Mouse (Mus musculus): Measurements from ENCODE around the gene Mpg. TPM values are rescaled to one million over a fixed set of nuclear protein-coding genes. Genes with fewer than 3 reads are reported as not detected.
A peak's percentile ranks its signal among the peaks of the same experiment; 100 is the strongest.

The Mpg gene
- total RNA-seq, 2 experiments from 2014 or later, result 4.5 to 5.0 TPM

- DNase-seq, result no peak
- intact Hi-C loops (cut with DNase I), result no loop called here
Measured at GRCm38 (mm10) chr11:32248350-32248749, 22.0 kb downstream of the Mpg start.

GRCm38 (mm10) chr11:32250880-32251763 lies 24.8 kb downstream of the Mpg start:
- intact Hi-C loops (cut with DNase I), result no loop called here

DNA sequence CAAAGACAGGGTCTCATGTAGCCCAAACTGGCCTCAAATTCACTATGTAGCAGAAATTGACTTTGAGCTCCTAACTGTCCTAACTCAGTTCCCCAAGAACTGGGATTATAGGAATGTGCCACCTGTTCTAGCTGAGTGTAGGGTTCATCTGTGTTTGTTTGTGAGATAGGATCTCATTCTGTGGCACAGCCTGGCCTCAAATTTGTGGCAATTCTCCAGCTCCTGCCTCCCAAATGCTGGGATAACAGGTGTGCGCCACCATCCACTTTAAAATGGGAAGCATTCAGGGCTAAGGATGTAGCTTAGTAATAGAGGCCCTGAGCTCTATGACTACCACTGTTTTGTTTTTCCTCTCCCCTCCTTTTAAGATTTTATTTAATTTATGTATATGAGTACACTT lies 26.8 kb downstream of the Mpg start:
- no peak for DNase-seq
- intact Hi-C loops (cut with DNase I), result no loop called here

More at GRCm38 (mm10) chr11:32250880-32251763, 24.8 kb downstream of the Mpg start:
- DNase-seq, result no peak

DNA sequence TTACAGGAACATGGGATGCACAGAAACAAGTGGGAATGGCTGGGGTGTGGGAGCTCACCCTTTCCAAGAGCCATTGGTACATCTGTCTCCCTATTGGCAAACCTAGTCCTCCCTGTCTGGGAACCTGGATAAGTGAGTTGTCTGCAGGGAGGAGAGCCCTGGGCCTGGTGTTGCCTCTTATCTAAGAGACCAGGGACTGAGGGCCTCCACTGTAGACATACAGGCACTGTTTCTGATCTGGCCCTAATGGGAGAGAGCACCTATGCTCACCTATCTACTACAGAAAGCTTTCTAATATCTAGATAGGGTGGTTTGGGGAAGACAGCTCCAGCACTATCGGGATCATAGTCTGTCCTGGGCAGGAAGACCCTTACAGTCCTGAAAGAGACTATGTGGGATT lies 29.8 kb downstream of the Mpg start:
- intact Hi-C loops (cut with DNase I), result no loop called here
- no peak for DNase-seq

- intact Hi-C loops (cut with DNase I), result no loop called here
- DNase-seq, result no peak
Measured at GRCm38 (mm10) chr11:32256566-32256965, 30.3 kb downstream of the Mpg start.

DNA sequence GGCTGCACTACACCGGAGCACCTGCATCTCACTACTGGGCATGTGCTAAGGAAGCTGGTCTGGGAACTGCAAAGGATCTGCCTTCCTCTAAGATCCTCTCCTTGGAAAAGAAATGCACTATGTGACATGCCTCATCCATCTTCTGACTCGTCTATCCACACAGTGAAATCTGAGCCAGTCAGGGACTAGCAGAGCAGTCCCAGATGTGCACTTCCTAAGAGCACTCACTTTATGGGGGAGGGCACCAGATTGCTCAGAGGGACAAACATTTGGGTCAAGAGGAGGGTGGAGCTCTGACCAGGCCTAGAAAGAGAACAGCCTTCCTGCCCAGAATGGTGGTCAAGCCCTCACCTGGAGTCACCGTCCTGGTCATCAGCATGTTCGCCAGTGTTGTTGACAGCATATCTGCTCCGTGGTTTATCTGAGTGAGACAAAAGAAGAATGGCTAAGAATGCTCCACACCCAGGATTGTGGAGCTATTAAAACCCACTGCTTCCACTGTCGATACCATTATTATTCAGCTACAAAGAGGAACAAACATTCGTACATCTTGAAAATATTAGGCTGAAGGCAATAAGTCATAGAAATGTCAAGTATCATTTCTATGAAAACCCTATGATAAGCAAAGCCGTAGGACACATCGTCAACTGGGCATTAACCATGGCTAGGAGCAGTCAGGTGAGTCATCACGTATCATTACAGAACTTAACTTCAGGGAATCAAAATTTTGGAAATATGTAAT lies 36.5 kb downstream of the Mpg start:
- DNase-seq, result no peak
- intact Hi-C loops (cut with DNase I), result no loop called here

DNA sequence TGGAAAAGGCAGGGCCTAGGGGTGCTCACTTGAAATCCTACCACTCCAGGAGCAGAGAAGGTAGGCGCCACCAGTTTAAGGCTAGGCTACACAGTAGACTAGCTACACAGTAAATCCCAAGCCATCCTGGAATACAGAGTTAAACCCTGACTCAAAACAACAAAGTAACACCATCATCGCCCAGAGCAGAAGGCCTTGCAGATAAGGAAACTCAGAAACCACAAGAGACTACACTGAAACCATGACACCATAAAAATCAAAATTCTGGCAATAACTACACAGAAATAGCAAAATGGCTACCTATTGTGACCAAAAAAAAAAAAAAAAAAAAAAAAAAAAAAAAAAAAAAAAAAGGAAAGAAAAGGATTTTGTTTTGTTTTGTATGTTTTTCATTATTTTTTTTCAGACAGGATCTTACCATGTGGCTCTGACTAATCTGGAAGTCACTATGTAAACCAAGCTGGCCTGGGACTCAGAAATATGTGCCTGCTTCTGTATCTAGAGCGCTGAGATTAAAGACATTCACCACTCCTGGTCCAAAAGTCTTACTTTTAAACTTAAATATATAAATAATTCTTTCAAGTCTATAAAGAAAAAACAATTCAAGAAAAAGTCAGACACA lies 38.9 kb downstream of the Mpg start:
- intact Hi-C loops (cut with DNase I), result no loop called here
- DNase-seq, result no peak

DNA sequence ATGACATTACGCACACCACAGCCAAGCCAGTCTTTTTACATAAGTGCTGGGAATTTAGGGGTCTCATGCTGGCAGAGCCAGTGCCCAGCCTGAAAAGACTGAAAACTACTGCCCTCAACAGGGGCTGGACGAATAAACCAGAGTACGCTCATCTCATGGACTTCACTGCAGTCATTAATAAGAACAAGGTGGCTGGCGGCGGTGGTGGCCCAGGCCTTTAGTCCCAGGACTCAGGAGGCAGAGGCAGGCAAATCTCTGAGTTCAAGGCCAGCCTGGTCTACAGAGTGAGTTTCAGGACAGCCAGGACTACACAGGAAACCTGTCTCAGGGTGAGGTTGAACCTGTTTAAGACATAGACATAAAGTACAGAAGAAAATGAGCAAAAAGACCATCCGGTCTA lies 39.9 kb downstream of the Mpg start:
- DNase-seq, result no peak
- intact Hi-C loops (cut with DNase I), result no loop called here

DNA sequence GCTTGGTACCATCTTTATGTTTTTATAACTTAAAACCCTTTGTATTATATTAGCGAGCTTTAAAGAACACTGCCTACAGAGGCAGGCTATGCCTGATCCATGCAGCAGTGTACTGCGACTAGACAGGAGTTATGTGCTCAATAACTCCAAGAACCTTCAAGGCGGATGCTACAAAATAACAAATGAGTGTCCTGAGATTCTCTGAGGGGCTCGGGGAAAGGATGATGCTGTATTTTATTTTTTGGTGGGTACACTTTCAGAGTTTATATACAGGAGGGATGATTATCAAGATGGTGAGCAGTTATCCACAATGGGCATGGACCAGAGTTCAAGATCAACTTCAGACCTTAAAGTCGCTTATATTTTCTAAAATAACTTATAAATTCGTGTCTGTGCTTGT lies 40.5 kb downstream of the Mpg start:
- DNase-seq, result no peak
- intact Hi-C loops (cut with DNase I), result no loop called here

DNA sequence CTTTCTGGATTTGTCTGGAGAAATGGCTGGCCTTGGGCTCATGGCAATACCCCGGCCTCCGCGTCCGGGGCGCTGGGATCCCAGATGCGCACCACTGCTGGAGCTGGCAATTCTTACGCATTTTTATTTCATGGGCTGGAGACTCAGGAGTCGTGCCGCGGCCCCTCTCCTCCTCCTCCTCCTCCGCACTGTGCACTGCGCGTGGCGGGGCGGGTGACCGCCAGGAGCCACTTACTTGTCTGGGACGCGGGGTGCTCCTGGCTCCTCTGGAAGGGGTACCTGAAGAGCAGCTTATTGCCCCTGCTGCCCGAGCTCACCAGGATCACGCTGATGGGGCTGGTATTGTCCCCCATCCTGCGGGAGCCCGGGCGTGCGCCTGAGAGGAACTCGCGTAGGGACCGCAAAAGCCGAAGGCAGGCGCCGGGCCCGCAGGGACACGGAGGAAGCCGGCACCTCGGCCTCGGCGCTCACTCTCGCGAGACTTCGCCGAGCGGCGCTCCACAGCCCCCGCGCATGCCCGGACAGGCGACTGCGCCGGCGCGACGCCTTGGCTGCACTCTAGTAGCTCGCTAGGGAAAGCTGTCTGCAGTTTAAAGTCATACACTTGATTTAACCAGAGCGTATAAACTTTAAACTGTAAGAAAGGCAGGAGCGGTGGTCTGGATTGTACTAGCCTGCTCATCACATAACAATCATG lies 41.0 kb downstream of the Mpg start, which contains the start of gene Nprl3:
Gene Nprl3, minus strand, starts transcription at position 520 of the 697 bp plus-strand sequence.
- DNase-seq, result peak; percentile 92 to 97
- intact Hi-C loops (cut with DNase I), result no loop called here

GRCm38 (mm10) chr11:32267964-32268363 lies 41.7 kb downstream of the Mpg start:
- intact Hi-C loops (cut with DNase I), result no loop called here
- DNase-seq, result no peak

DNA sequence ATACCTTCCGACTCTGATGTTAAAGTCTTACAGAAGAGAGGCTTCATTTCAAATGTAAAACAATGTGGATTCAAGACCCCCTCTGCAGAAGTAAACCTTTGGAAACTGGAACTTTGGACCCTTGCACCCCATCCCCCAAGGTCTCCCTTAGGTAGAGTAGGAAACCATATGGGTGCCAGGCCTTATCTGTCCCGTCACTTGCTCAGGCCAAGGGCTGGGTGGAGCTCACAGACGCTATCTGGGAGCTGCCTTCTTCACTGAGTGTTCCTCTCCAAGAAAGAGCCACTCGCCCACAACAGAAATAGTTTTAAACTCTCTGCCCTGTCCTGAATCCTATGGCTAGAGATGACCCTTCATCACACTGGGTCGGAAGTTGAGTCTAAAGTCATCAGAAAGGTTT lies 42.6 kb downstream of the Mpg start:
- DNase-seq, result no peak
- intact Hi-C loops (cut with DNase I), result no loop called here

DNA sequence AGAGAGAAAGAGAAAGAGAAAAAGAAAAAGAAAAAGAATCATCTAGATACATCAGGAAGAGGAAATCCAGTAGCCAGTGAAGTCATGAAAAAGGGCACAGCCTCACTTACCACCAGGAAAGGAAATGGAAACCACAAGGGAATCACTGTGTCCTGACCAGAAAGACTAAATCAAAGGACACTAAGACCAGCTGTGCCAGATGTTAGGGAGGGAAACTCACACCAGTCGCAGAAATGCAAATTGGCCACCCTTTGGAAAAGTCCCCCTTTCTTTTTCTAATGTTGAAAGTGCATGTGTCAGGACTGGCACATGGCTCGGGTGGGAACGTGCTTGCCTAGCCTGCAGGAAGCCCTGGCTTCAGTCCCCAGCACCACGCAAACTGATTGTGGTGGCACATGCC lies 44.9 kb downstream of the Mpg start:
- DNase-seq, result no peak
- intact Hi-C loops (cut with DNase I), result no loop called here

DNA sequence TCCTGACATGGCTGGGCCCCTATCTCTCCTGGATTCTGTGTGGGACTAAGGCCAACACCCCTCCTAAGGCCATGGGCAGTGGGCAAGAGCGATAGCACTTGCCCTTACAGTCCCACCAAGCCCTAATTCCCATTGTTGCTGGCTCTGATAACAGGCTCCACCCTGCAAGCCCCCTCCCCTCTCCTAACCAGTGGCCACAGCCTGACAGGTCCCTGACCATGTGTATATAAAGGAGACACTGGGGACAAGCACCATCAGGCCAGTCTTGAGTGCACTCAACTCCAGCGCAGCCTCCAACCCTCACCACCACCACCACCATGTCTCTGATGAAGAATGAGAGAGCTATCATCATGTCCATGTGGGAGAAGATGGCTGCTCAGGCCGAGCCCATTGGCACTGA lies 50.0 kb downstream of the Mpg start, which contains the start of gene Hba-x:
Gene Hba-x, plus strand, starts transcription at position 54 of the 400 bp plus-strand sequence.
- intact Hi-C loops (cut with DNase I), result no loop called here

DNA sequence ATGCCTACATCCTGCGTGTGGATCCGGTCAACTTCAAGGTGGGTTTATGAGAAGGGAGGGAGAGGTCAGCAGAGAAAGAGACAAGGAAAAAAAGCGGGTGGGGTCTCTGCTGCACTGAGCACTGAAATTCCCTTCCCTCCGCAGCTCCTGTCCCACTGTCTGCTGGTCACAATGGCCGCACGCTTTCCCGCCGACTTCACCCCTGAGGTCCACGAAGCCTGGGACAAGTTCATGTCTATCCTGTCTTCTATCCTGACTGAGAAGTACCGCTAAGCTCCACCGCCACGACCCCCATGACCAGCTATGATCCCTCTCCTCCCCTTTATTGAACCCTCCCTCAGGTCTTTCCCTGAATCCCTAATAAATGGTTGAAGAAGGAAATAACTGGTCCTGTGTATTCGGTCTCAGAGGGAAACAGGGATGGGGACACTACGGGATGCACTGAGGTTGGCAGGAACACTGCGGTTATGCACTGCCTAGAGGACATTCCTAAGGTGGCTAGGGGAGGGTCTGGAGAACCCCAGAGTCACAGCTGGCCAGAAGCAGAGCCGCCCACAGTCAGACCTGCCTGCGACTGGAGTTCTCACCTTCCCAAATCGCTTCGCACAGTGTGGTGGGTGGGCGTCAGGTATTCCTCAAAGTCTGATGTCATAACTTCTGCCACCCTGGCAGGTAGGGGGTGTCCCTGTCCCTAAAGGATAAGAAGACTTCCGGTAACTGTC lies 51.6 kb downstream of the Mpg start:
- intact Hi-C loops (cut with DNase I), result no loop called here
- no peak for DNase-seq

More for the DNA sequence above, 50.0 kb downstream of the Mpg start, which contains the start of gene Hba-x:
- DNase-seq, result no peak

- no peak for DNase-seq
- intact Hi-C loops (cut with DNase I), result no loop called here
Measured at GRCm38 (mm10) chr11:32278458-32278957, 52.2 kb downstream of the Mpg start.

DNA sequence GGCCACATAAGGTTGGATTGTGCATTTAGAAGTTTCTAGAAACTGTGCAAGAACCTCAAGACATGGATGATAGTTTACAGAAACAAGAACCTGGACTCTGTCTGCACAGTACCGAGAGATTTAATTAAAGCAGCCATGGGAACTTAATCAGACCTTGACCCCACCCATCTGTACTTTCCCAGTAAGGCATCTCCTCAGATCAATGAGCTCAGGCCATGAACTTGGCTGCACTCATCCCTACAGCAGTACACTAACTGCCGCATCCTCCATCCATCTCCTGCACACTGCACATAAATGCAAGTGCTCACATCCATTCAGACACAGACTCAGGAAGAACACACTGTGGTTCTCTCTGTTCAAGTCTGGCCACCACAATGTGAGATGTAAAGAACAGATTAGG lies 54.3 kb downstream of the Mpg start:
- intact Hi-C loops (cut with DNase I), result no loop called here
- DNase-seq, result no peak

DNA sequence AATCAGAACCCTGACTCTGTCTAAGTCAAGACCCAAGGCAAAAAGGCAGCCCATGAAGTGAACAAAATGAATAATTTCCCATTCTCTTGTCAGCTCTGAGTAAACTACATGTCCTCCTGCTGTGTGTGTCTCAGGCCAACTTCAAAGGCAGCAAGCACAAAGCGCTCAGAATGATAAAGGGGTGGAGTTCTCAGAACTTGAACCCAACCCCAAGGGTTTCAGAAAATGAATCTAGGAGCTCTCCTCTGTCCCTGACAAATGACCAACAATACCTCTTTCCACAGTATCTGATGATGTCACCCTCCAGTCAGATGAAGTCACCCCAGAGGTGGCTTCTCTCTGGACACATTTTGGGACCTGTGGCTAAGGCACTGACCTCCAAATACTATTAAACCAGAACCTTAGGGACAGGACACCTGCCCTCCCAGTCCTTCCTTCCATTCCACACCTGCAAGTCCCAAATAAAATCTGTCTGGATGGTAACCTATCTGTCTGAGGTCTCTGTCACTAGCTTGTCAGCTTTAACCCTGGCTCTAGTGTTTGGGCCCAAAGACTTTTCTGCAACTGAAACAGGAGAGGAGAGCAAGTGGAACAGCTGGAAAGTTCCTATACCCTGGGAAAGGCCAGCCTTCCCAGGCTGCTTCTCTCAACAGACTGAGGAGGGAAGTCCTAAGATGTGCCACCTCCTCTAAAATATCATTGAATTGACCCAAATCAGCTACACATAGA lies 55.3 kb downstream of the Mpg start:
- intact Hi-C loops (cut with DNase I), result no loop called here
- DNase-seq, result no peak

Data from gastrocnemius, postnatal 36 days (tissue).